Mouse (Mus musculus) heart, embryonic 14.5 days (tissue): ENCODE data around the gene Pakap. TPM values are rescaled to one million over a fixed set of nuclear protein-coding genes. Genes with fewer than 3 reads are reported as not detected.

Experiments
- polyA plus RNA-seq: library from polyadenylated mRNA; unstranded; fragments of >200 nt; fragmentation: Nextera tagmentation; extraction: Ambion mirVana; gene quantifications from 2 replicates; pipeline ENCODE4 v1.2.1, GENCODE M21; 2014

The Pakap gene
- polyA plus RNA-seq, 1 experiment from 2014 or later, result 59.6 TPM

Other genes with a start within 250 kb of the Pakap start
- gene Palm2, start 133.9 kb upstream of the Pakap start, polyA plus RNA-seq, result 20.9 and 21.0 TPM in 2 replicates
- 52.0 and 55.0 TPM in 2 replicates for gene Akap2, start 149.5 kb downstream of the Pakap start, polyA plus RNA-seq